Mouse (Mus musculus): ENCODE measurements around the gene Tbc1d16. TPM values are rescaled to one million over a fixed set of nuclear protein-coding genes. Genes with fewer than 3 reads are reported as not detected.

Tbc1d16 gene
- polyA plus RNA-seq, 1 experiment = 17.6 TPM

DNA sequence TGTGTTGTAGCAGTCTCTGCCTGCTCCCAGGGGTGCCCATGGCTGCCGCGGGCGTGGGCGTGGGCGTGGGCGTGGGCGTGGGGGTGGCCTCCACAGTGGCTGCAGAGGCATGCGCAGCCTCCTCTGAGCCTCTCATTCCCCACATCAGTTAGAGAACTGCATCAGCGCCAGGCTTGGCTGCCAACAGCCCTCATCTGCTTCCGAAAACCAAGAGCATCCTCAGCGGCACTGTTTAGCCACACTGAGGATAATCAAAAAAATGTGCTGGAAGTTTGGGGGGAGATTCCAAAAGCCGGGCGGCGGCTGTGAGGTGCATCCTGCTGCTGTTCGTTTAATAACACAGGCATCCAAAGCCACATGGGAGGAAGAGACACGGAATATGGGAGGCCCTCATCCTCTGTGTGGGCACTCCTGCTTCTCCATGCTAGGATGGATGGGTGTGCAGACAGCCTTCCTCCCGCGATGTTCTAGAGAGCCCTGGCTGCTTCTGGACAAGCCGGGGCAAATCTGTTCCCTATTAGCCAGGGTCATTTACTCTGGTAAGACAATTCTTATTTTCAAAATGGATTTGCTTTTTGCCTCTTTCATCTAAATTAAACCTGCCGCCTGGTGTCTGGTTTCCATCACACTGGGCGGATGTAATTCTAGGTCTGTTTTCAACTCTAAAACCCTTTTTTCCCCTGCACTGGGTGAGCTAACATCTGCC is 16.5 kb downstream of the Tbc1d16 start:
- no peak overlapping the region for H3K4me3 ChIP-seq (replicated peaks; ENCODE audit: extremely low read depth, low read depth, low read length)
- H3K4me1 ChIP-seq (ENCODE audit: control insufficient read depth, insufficient read depth, low read length) = peaks cover 8% of the 10 kb centered on the region; the same call in 1 of the 2 replicates
- no peak for DNase-seq
- 93% methylated on average over 21 of the region's 21 CpGs for WGBS
- TF ChIP-seq POLR2A (IDR thresholded peaks at IDR 0.05; ENCODE audit: borderline replicate concordance, extremely low read depth, low read depth, low read length) (no peak), CTCF (IDR thresholded peaks at IDR 0.05; ENCODE audit: insufficient read depth, low read length) (no peak)

GRCm38 (mm10) chr11:119210321-119211100 is 17.8 kb downstream of the Tbc1d16 start:
- 69% methylated on average over 31 of the region's 32 CpGs for WGBS
- DNase-seq = peak; percentile 58

DNA sequence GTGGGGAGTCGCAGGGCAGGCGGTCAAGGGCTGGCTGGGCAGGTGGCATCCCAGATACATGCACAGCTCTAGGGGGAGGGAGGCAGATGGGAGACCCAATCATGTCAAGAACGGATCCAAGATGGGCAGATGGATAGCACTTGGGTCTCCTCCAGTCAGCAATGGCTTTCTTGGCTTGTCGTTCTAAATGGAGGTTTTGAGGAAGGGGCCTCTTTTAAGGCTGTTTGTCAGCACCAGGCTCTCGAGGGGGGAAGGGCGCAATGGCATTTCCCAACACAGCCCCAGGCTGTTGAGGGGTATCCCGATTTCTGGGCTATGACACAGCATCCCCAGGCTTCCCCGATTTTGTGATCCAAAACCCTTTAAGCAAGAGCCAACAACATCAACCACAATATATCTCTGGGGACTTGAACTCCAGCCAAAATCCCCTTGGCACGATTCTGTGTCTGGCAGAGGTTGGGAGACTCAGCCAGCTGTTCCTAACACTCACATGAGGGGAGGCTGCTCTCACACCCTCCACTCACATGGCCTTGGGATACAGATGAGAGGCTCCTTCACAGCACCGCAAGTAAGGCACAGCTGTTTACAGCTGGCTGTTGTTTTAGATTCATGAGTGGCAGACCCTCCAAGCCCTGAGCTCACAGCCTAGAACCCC is 18.8 kb downstream of the Tbc1d16 start:
- WGBS = 66% methylated on average over 10 of the region's 10 CpGs
- no peak for DNase-seq
- TF ChIP-seq POLR2A (IDR thresholded peaks at IDR 0.05; ENCODE audit: borderline replicate concordance, extremely low read depth, low read depth, low read length) (no peak), CTCF (IDR thresholded peaks at IDR 0.05; ENCODE audit: insufficient read depth, low read length) (no peak)
- no peaks in the 10 kb centered on the region for H3K4me1 ChIP-seq (ENCODE audit: control insufficient read depth, insufficient read depth, low read length)
- H3K4me3 ChIP-seq (replicated peaks; ENCODE audit: extremely low read depth, low read depth, low read length) = no peak overlapping the region

More at GRCm38 (mm10) chr11:119210321-119211100, 17.8 kb downstream of the Tbc1d16 start:
- Histone ChIP-seq H3K4me1 (ENCODE audit: control insufficient read depth, insufficient read depth, low read length) (peaks cover 5% of the 10 kb centered on the region; the same call in 1 of the 2 replicates), H3K4me3 (replicated peaks; ENCODE audit: extremely low read depth, low read depth, low read length) (no peak overlapping the region)
- TF ChIP-seq POLR2A (IDR thresholded peaks at IDR 0.05; ENCODE audit: borderline replicate concordance, extremely low read depth, low read depth, low read length) (no peak), CTCF (IDR thresholded peaks at IDR 0.05; ENCODE audit: insufficient read depth, low read length) (no peak)

DNA sequence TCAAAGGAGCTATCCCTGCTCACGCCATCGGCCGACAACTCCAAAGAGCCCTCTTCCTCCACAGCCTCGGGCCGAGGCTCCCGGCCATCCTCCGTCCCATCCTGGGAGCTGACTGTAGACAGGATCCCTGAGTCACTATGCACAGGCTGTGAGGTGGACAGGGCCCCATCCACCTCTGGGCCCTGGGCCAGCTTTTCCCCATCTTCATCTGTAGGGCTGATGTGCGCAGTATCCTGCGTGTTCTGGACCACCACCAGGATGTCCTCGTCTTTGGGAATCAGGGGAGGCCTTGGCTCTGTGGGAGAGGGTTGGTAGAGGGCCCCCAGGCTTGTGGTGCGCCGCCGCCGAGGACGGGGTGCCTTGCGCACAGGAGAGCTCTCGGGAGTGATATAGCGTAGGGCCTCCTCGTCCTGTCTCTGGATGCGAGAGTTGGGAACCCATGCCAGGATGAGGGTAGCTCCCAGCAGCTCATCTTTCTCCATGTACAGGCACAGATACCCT is 19.4 kb downstream of the Tbc1d16 start:
- WGBS = 91% methylated on average over 20 of the region's 20 CpGs
- no peaks in the 10 kb centered on the region for H3K4me1 ChIP-seq (ENCODE audit: control insufficient read depth, insufficient read depth, low read length)
- TF ChIP-seq POLR2A (IDR thresholded peaks at IDR 0.05; ENCODE audit: borderline replicate concordance, extremely low read depth, low read depth, low read length) (no peak), CTCF (IDR thresholded peaks at IDR 0.05; ENCODE audit: insufficient read depth, low read length) (no peak)
- DNase-seq = no peak
- H3K4me3 ChIP-seq (replicated peaks; ENCODE audit: extremely low read depth, low read depth, low read length) = no peak overlapping the region

DNA sequence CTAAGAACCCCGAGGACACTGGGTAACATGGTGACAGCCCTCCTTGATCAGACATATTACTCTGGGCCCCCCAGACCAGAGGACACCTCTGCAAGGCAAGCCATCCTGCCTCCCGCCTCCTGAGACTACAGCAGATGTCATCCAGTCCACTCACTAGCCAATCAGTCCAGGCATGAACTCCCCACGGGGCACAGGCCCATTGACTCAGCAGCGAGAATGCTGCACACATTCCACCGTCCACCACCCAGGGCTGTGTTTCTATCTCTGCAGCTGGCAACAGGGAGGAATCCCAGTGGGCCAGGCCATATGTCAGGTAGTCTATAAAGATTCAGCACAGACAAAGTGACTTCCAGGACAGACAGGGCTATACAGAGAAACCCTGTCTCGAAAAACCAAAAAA is 20.3 kb downstream of the Tbc1d16 start:
- H3K4me1 ChIP-seq (ENCODE audit: control insufficient read depth, insufficient read depth, low read length) = no peaks in the 10 kb centered on the region
- WGBS = 91% methylated on average over 6 of the region's 6 CpGs
- H3K4me3 ChIP-seq (replicated peaks; ENCODE audit: extremely low read depth, low read depth, low read length) = no peak overlapping the region
- DNase-seq = no peak
- no peak for TF ChIP-seq POLR2A (IDR thresholded peaks at IDR 0.05; ENCODE audit: borderline replicate concordance, extremely low read depth, low read depth, low read length)
- TF ChIP-seq CTCF (IDR thresholded peaks at IDR 0.05; ENCODE audit: insufficient read depth, low read length) = no peak

DNA sequence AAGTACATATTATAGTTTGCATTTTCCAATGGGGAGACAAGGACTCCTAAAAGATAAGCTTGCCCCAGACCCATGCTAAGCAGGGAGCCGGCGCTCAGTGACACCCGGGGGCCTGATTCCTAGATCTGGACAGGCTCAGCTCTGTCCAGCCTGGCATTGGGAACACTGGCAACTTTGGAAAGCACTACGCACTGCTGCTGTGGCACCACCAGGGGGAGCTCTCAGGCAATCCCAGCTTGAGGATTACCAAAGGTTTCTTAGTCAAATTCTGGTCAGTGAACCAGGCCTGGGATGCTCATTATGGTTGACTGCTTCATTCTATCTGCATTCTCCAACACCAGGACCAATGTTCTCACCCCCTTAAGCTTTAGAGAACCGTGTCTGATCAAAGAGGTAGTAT is 21.7 kb downstream of the Tbc1d16 start:
- DNase-seq = peak; percentile 81
- H3K4me3 ChIP-seq (replicated peaks; ENCODE audit: extremely low read depth, low read depth, low read length) = no peak overlapping the region
- WGBS = 24% methylated on average over 5 of the region's 5 CpGs
- TF ChIP-seq CTCF (IDR thresholded peaks at IDR 0.05; ENCODE audit: insufficient read depth, low read length) = peak; percentile 97
- TF ChIP-seq POLR2A (IDR thresholded peaks at IDR 0.05; ENCODE audit: borderline replicate concordance, extremely low read depth, low read depth, low read length) = no peak
- H3K4me1 ChIP-seq (ENCODE audit: control insufficient read depth, insufficient read depth, low read length) = no peaks in the 10 kb centered on the region

GRCm38 (mm10) chr11:119205738-119206137 is 22.6 kb downstream of the Tbc1d16 start:
- WGBS = 86% methylated on average over 10 of the region's 10 CpGs
- TF ChIP-seq POLR2A (IDR thresholded peaks at IDR 0.05; ENCODE audit: borderline replicate concordance, extremely low read depth, low read depth, low read length) (no peak), CTCF (IDR thresholded peaks at IDR 0.05; ENCODE audit: insufficient read depth, low read length) (no peak)

DNA sequence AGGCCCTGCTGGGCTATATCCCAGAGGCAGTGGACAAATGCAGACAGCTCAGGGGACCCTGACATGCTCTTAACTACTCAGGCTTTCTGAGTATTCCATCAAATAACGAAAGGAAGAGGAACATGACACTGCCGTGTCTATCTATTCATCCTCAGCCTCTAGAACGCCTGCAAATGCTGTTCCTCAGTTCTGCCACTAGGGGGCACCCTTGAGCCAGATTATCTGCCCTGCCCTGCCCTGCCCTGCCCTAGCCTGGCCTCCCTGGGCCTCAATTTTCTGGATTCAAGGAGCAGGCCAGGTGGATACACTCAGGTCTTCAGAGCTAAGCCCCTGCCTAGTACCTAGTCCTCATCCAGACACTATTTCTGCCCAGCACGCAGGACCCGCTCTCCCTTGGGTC is 24.9 kb downstream of the Tbc1d16 start:
- 42% methylated on average over 5 of the region's 5 CpGs for WGBS
- H3K4me3 ChIP-seq (replicated peaks; ENCODE audit: extremely low read depth, low read depth, low read length) = no peak overlapping the region
- no peaks in the 10 kb centered on the region for H3K4me1 ChIP-seq (ENCODE audit: control insufficient read depth, insufficient read depth, low read length)
- TF ChIP-seq POLR2A (IDR thresholded peaks at IDR 0.05; ENCODE audit: borderline replicate concordance, extremely low read depth, low read depth, low read length) (no peak), CTCF (IDR thresholded peaks at IDR 0.05; ENCODE audit: insufficient read depth, low read length) (peak; percentile 66)
- peak; percentile 29 for DNase-seq

More at GRCm38 (mm10) chr11:119205738-119206137, 22.6 kb downstream of the Tbc1d16 start:
- Histone ChIP-seq H3K4me1 (ENCODE audit: control insufficient read depth, insufficient read depth, low read length) (no peaks in the 10 kb centered on the region), H3K4me3 (replicated peaks; ENCODE audit: extremely low read depth, low read depth, low read length) (no peak overlapping the region)
- DNase-seq = no peak

DNA sequence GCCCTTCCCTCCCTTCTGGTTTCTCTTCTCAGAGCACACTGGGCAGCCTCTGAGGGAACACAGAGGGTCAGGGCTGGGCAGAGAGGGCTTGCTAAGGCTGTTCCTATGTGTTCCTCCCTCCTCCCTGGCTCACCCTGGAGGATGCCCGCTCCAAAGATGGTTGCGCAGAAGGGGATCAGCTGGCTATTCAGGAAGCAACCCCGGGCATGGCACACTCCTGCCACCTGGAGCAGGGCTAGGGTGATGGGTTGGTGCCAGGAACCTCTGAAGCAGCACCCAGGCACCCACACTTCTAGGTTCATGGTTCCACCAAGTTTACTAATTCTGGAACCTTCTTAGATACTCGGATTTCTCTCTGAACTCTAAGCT is 29.1 kb downstream of the Tbc1d16 start:
- DNase-seq = no peak
- WGBS = 82% methylated on average over 4 of the region's 4 CpGs
- TF ChIP-seq CTCF (IDR thresholded peaks at IDR 0.05; ENCODE audit: insufficient read depth, low read length) = no peak
- no peak for TF ChIP-seq POLR2A (IDR thresholded peaks at IDR 0.05; ENCODE audit: borderline replicate concordance, extremely low read depth, low read depth, low read length)
- H3K4me3 ChIP-seq (replicated peaks; ENCODE audit: extremely low read depth, low read depth, low read length) = no peak overlapping the region
- no peaks in the 10 kb centered on the region for H3K4me1 ChIP-seq (ENCODE audit: control insufficient read depth, insufficient read depth, low read length)
